Mouse (Mus musculus): ENCODE results near the gene Gm49361. TPM values are rescaled to one million over a fixed set of nuclear protein-coding genes. Genes with fewer than 3 reads are reported as not detected.

Gm49361 gene
- polyA plus RNA-seq, 1 experiment from 2014 or later: not detected

- Histone ChIP-seq H3K4me2 (ENCODE audit: low read length) (no peak overlapping the region), H3K36me3 (ENCODE audit: control insufficient read depth, insufficient read depth, low read length) (no peaks in the 10 kb centered on the region), H3K4me1 (ENCODE audit: control insufficient read depth, insufficient read depth, low read length) (peaks cover 9% of the 10 kb centered on the region; the same call in 1 of the 2 replicates), H3K9me3 (ENCODE audit: control insufficient read depth, low read length) (no peaks in the 10 kb centered on the region), H3K27me3 (ENCODE audit: control insufficient read depth, insufficient read depth, low read length) (no peaks in the 10 kb centered on the region), H3K27ac (replicated peaks; ENCODE audit: low read depth, low read length) (no peak overlapping the region), H3K4me3 (replicated peaks; ENCODE audit: low read depth, low read length) (no peak overlapping the region), H3K9ac (replicated peaks; ENCODE audit: low read length) (no peak overlapping the region)
- whole genome bisulfite sequencing: 62% methylated on average over 2 of the region's 2 CpGs
- ATAC-seq (ENCODE audit: low FRiP score, low TSS enrichment) (no peak), DNase-seq (no peak)
Measured at GRCm38 (mm10) chr14:57611034-57611433, 134.9 kb downstream of the Gm49361 start.

GRCm38 (mm10) chr14:57609816-57610329, 136.0 kb downstream of the Gm49361 start:
- Histone ChIP-seq H3K4me1 (ENCODE audit: control insufficient read depth, insufficient read depth, low read length) (peaks cover 9% of the 10 kb centered on the region; the same call in 1 of the 2 replicates), H3K27ac (replicated peaks; ENCODE audit: low read depth, low read length) (no peak overlapping the region), H3K36me3 (ENCODE audit: control insufficient read depth, insufficient read depth, low read length) (0 out of 2 replicates have a peak, but pooled peaks cover 2% of the 10 kb centered on the region), H3K9ac (replicated peaks; ENCODE audit: low read length) (no peak overlapping the region), H3K4me3 (replicated peaks; ENCODE audit: low read depth, low read length) (no peak overlapping the region), H3K4me2 (ENCODE audit: low read length) (no peak overlapping the region), H3K9me3 (ENCODE audit: control insufficient read depth, low read length) (no peaks in the 10 kb centered on the region), H3K27me3 (ENCODE audit: control insufficient read depth, insufficient read depth, low read length) (no peaks in the 10 kb centered on the region)
- DNase-seq: no peak
- ATAC-seq (ENCODE audit: low FRiP score, low TSS enrichment): no peak
- 85% methylated on average over 4 of the region's 4 CpGs for WGBS

GRCm38 (mm10) chr14:57607500-57607899, 138.4 kb downstream of the Gm49361 start:
- Histone ChIP-seq H3K9ac (replicated peaks; ENCODE audit: low read length) (no peak overlapping the region), H3K4me2 (ENCODE audit: low read length) (no peak overlapping the region), H3K4me1 (ENCODE audit: control insufficient read depth, insufficient read depth, low read length) (peaks cover 9% of the 10 kb centered on the region; the same call in 1 of the 2 replicates), H3K36me3 (ENCODE audit: control insufficient read depth, insufficient read depth, low read length) (peaks cover 23% of the 10 kb centered on the region), H3K4me3 (replicated peaks; ENCODE audit: low read depth, low read length) (no peak overlapping the region), H3K27me3 (ENCODE audit: control insufficient read depth, insufficient read depth, low read length) (no peaks in the 10 kb centered on the region), H3K9me3 (ENCODE audit: control insufficient read depth, low read length) (no peaks in the 10 kb centered on the region), H3K27ac (replicated peaks; ENCODE audit: low read depth, low read length) (no peak overlapping the region)
- DNase-seq (peak; percentile 86), ATAC-seq (ENCODE audit: low FRiP score, low TSS enrichment) (peak; percentile 77; the same call in 1 of the 2 replicates)
- 48% methylated on average over 1 of the region's 1 CpGs for WGBS

- H3K27ac ChIP-seq (replicated peaks; ENCODE audit: low read depth, low read length): no peak overlapping the region
- 84% methylated on average over 8 of the region's 8 CpGs for WGBS
Measured at GRCm38 (mm10) chr14:57606663-57607365, 139.1 kb downstream of the Gm49361 start.

GRCm38 (mm10) chr14:57593279-57593678, 152.6 kb downstream of the Gm49361 start:
- Histone ChIP-seq H3K27me3 (ENCODE audit: control insufficient read depth, insufficient read depth, low read length) (no peaks in the 10 kb centered on the region), H3K9me3 (ENCODE audit: control insufficient read depth, low read length) (no peaks in the 10 kb centered on the region), H3K4me2 (ENCODE audit: low read length) (no peak overlapping the region), H3K36me3 (ENCODE audit: control insufficient read depth, insufficient read depth, low read length) (peaks cover 62% of the 10 kb centered on the region), H3K4me1 (ENCODE audit: control insufficient read depth, insufficient read depth, low read length) (no peaks in the 10 kb centered on the region), H3K27ac (replicated peaks; ENCODE audit: low read depth, low read length) (no peak overlapping the region), H3K9ac (replicated peaks; ENCODE audit: low read length) (no peak overlapping the region), H3K4me3 (replicated peaks; ENCODE audit: low read depth, low read length) (no peak overlapping the region)
- no peak for DNase-seq
- 98% methylated on average over 5 of the region's 5 CpGs for WGBS
- no peak for ATAC-seq (ENCODE audit: low FRiP score, low TSS enrichment)

More at GRCm38 (mm10) chr14:57606663-57607365, 139.1 kb downstream of the Gm49361 start:
- Histone ChIP-seq H3K9me3 (ENCODE audit: control insufficient read depth, low read length) (no peaks in the 10 kb centered on the region), H3K9ac (replicated peaks; ENCODE audit: low read length) (no peak overlapping the region), H3K4me2 (ENCODE audit: low read length) (no peak overlapping the region), H3K36me3 (ENCODE audit: control insufficient read depth, insufficient read depth, low read length) (peaks cover 28% of the 10 kb centered on the region), H3K27me3 (ENCODE audit: control insufficient read depth, insufficient read depth, low read length) (no peaks in the 10 kb centered on the region), H3K4me3 (replicated peaks; ENCODE audit: low read depth, low read length) (no peak overlapping the region), H3K4me1 (ENCODE audit: control insufficient read depth, insufficient read depth, low read length) (peaks cover 9% of the 10 kb centered on the region; the same call in 1 of the 2 replicates)
- ATAC-seq (ENCODE audit: low FRiP score, low TSS enrichment) (no peak), DNase-seq (no peak)

Other genes with a start within 250 kb of the Gm49361 start
- 3.2 and 7.1 TPM in 2 replicates for gene Il17d, start 221.3 kb downstream of the Gm49361 start, polyA plus RNA-seq (2014; fragmentation: Nextera tagmentation; extraction: Ambion mirVana)
- gene Eef1akmt1, start 174.5 kb downstream of the Gm49361 start, polyA plus RNA-seq (2014; fragmentation: Nextera tagmentation; extraction: Ambion mirVana): 101 and 104 TPM in 2 replicates
- 13.5 and 18.7 TPM in 2 replicates for gene Xpo4, start 80.7 kb downstream of the Gm49361 start, polyA plus RNA-seq (2014; fragmentation: Nextera tagmentation; extraction: Ambion mirVana)
- gene Lats2, start 12.3 kb upstream of the Gm49361 start, polyA plus RNA-seq (2014; fragmentation: Nextera tagmentation; extraction: Ambion mirVana): 5.4 and 7.1 TPM in 2 replicates
- 35.6 and 47.9 TPM in 2 replicates for gene Sap18, start 52.1 kb upstream of the Gm49361 start, polyA plus RNA-seq (2014; fragmentation: Nextera tagmentation; extraction: Ambion mirVana)
- gene Ska3, start 80.1 kb upstream of the Gm49361 start, polyA plus RNA-seq (2014; fragmentation: Nextera tagmentation; extraction: Ambion mirVana): 4.8 and 8.6 TPM in 2 replicates
- gene Mrpl57, start 80.1 kb upstream of the Gm49361 start, polyA plus RNA-seq (2014; fragmentation: Nextera tagmentation; extraction: Ambion mirVana): 143 and 156 TPM in 2 replicates
- 37.5 and 43.2 TPM in 2 replicates for gene Zdhhc20, start 144.2 kb upstream of the Gm49361 start, polyA plus RNA-seq (2014; fragmentation: Nextera tagmentation; extraction: Ambion mirVana)